Mouse (Mus musculus): Measurements from ENCODE around the gene A730015C16Rik. TPM values are rescaled to one million over a fixed set of nuclear protein-coding genes. Genes with fewer than 3 reads are reported as not detected.

Gene A730015C16Rik
- polyA plus RNA-seq, 1 experiment from 2014 or later = 0.87 TPM

GRCm38 (mm10) chr4:108798083-108798830 is 50.2 kb downstream of the A730015C16Rik start:
- H3K27ac ChIP-seq = no peak overlapping the region
- no peaks in the 10 kb centered on the region for H3K36me3 ChIP-seq (replicated peaks; ENCODE audit: control insufficient read depth, insufficient read depth)
- H3K9me3 ChIP-seq (ENCODE audit: control insufficient read depth, low read length) = no peaks in the 10 kb centered on the region
- WGBS = 58% methylated on average over 2 of the region's 2 CpGs
- H3K9ac ChIP-seq = no peak overlapping the region
- H3K27me3 ChIP-seq (ENCODE audit: control insufficient read depth, insufficient read depth, low read length) = no peaks in the 10 kb centered on the region
- ATAC-seq (ENCODE audit: low FRiP score) = peak; percentile 24; the same call in 1 of the 2 replicates
- H3K4me3 ChIP-seq (replicated peaks; ENCODE audit: low read length) = no peak overlapping the region
- H3K4me1 ChIP-seq (replicated peaks; ENCODE audit: control insufficient read depth, insufficient read depth, low read length) = no peaks in the 10 kb centered on the region
- peak; percentile 79 for DNase-seq (ENCODE audit: low spot score)
- H3K4me2 ChIP-seq (replicated peaks) = no peak overlapping the region

Other genes with a start within 250 kb of the A730015C16Rik start
- 15.5 and 17.6 TPM in 2 replicates for gene Cc2d1b, start 228.7 kb downstream of the A730015C16Rik start, polyA plus RNA-seq (2014; fragmentation: Nextera tagmentation; extraction: Ambion mirVana)
- gene 3110021N24Rik, start 129.0 kb downstream of the A730015C16Rik start, polyA plus RNA-seq (2014; fragmentation: Nextera tagmentation; extraction: Ambion mirVana) = 2.0 TPM in 2 replicates
- 7.3 and 8.2 TPM in 2 replicates for gene Zfyve9, start 67.8 kb downstream of the A730015C16Rik start, polyA plus RNA-seq (2014; fragmentation: Nextera tagmentation; extraction: Ambion mirVana)
- 187 and 191 TPM in 2 replicates for gene Btf3l4, start 15.0 kb downstream of the A730015C16Rik start, polyA plus RNA-seq (2014; fragmentation: Nextera tagmentation; extraction: Ambion mirVana)
- 73.6 and 77.4 TPM in 2 replicates for gene Txndc12, start 14.0 kb downstream of the A730015C16Rik start, polyA plus RNA-seq (2014; fragmentation: Nextera tagmentation; extraction: Ambion mirVana)
- 25.5 and 25.9 TPM in 2 replicates for gene Kti12, start 834 bp downstream of the A730015C16Rik start, polyA plus RNA-seq (2014; fragmentation: Nextera tagmentation; extraction: Ambion mirVana)
- 187 and 200 TPM in 2 replicates for gene Rab3b, start 30.4 kb upstream of the A730015C16Rik start, polyA plus RNA-seq (2014; fragmentation: Nextera tagmentation; extraction: Ambion mirVana)
- 52.4 and 58.6 TPM in 2 replicates for gene Nrd1, start 152.0 kb upstream of the A730015C16Rik start, polyA plus RNA-seq (2014; fragmentation: Nextera tagmentation; extraction: Ambion mirVana)